Mouse (Mus musculus) lung, embryonic 16.5 days (tissue): ENCODE measurements around the gene Phactr2. TPM values are rescaled to one million over a fixed set of nuclear protein-coding genes. Genes with fewer than 3 reads are reported as not detected.
"Not testable (repeated sequence)": the region's sequence is repeated elsewhere in the genome, so short reads cannot be mapped to it uniquely, and the experiment has no call there.

Experiments
- ATAC-seq: fragments of 200-750 bp; cut with Nextera tagmentation; 2 replicates; pipeline ENCODE4 v1.8.0; 2017; ENCODE audit warnings: low read depth, mild to moderate bottlenecking, moderate library complexity
- H3K27ac ChIP-seq: fragments of 300-500 bp; sonication (generic); 2 replicates; pipeline ENCODE4 v1.5.1; 2014; ENCODE audit warnings: mild to moderate bottlenecking, control low read depth, low read length
- H3K27me3 ChIP-seq: fragments of 300-500 bp; sonication (generic); 2 replicates; pipeline ENCODE4 v1.6.1; 2014; ENCODE audit warnings: low read depth, low read length, mixed read lengths; ENCODE audit not compliant: control insufficient read depth, insufficient read depth
- H3K36me3 ChIP-seq: fragments of 300-500 bp; sonication (generic); 2 replicates; pipeline ENCODE4 v1.6.1; 2014; ENCODE audit warnings: low read length; ENCODE audit not compliant: control insufficient read depth, insufficient read depth
- H3K4me1 ChIP-seq: fragments of 300-500 bp; sonication (generic); replicated peaks from 2 replicates; pipeline ENCODE4 v1.6.1; 2014; ENCODE audit warnings: low read length, mixed read lengths; ENCODE audit not compliant: control insufficient read depth, insufficient read depth
- H3K4me2 ChIP-seq: fragments of 300-500 bp; sonication (generic); 2 replicates; pipeline ENCODE4 v1.6.1; 2014; ENCODE audit warnings: low read depth, low read length, control low read depth
- H3K4me3 ChIP-seq: fragments of 300-500 bp; sonication (generic); 2 replicates; pipeline ENCODE4 v1.5.1; 2014; ENCODE audit warnings: mild to moderate bottlenecking, low read length, control low read depth
- H3K9ac ChIP-seq: fragments of 300-500 bp; sonication (generic); 2 replicates; pipeline ENCODE4 v1.6.1; 2014; ENCODE audit warnings: low read length, control low read depth
- H3K9me3 ChIP-seq: fragments of 300-500 bp; sonication (generic); 2 replicates; pipeline ENCODE4 v1.6.1; 2016; ENCODE audit warnings: low read length; ENCODE audit not compliant: control insufficient read depth
- WGBS: fragments of 180-500 bp; shearing (Covaris S2); extraction: QIAGEN DNeasy Blood & Tissue Kit; methylation state at CpG from one replicate; pipeline ENCODE4 v1.1.7; 2014; 5-methylcytosine and 5-hydroxymethylcytosine counted together
- polyA plus RNA-seq: library from polyadenylated mRNA; unstranded; fragments of >200 nt; fragmentation: Nextera tagmentation; extraction: Ambion mirVana; gene quantifications from 2 replicates; pipeline ENCODE4 v1.2.1, GENCODE M21; 2015

Gene Phactr2
- polyA plus RNA-seq, result 19.7 and 22.3 TPM in 2 replicates

DNA sequence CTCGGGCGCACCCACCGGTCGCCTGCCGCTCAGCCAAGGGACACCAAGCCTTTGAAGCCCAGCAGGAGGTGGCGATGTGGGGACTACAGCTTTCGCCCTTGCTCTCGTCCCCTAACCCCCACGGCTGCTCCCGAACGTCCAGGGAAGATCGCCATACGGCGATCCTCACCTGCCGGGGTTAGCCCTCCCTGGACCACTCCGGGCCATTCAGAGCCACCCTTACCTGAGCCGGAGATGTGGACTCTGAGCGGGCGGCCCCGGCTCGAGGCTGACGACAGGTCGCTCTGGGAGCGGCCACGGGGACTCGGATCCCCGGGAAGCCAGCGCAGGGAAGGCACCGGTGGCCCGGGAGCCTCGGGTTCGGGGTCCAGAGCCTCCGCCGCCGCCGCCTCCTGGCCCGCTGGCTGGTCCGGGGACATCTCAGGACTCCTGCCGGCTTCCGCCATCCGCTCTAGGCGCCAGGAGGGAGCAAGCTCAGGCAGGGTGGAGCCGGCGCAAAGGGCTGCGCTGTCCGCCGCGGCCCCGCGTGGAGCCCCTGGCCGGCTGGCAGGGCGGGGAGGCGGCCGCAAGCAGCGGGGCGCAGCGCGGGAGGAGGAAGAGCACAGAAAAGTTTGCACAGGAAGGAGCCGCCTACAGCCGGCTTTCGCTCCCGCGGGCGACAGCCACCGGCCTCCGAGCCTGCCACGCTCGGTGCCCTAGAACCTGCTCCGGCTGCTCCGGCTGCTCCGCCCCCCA is at the start of gene Phactr2:
Phactr2 (minus strand) TSS at position 580 of the 735 bp plus-strand sequence.
- Histone ChIP-seq H3K9ac (peak within 1 kb of the TSS; percentile 70), H3K9me3 (no peaks in the 10 kb centered on the region), H3K27me3 (peaks cover 10% of the 10 kb centered on the region), H3K4me1 (peaks cover 9% of the 10 kb centered on the region), H3K27ac (no peak within 1 kb of the TSS), H3K4me3 (peak within 1 kb of the TSS; percentile 65), H3K36me3 (no peaks in the 10 kb centered on the region), H3K4me2 (peak within 1 kb of the TSS; percentile 93)
- under 1% methylated on average over 62 of the region's 71 CpGs for WGBS
- ATAC-seq, result peak; percentile 84

GRCm38 (mm10) chr10:13521857-13522256 is 47.6 kb upstream of the Phactr2 start:
- H3K9me3 ChIP-seq, result no peaks in the 10 kb centered on the region
- ATAC-seq, result no peak
- WGBS, result 47% methylated on average over 4 of the region's 4 CpGs

GRCm38 (mm10) chr10:13502371-13502770 is 28.2 kb upstream of the Phactr2 start:
- WGBS, result 79% methylated on average over 8 of the region's 8 CpGs
- Histone ChIP-seq H3K4me1 (peaks cover 3% of the 10 kb centered on the region; the same call in 1 of the 2 replicates), H3K4me2 (no peak overlapping the region), H3K36me3 (no peaks in the 10 kb centered on the region), H3K27me3 (no peaks in the 10 kb centered on the region), H3K9me3 (no peaks in the 10 kb centered on the region), H3K4me3 (no peak overlapping the region), H3K27ac (no peak overlapping the region), H3K9ac (no peak overlapping the region)
- no peak for ATAC-seq

More at GRCm38 (mm10) chr10:13521857-13522256, 47.6 kb upstream of the Phactr2 start:
- Histone ChIP-seq H3K9ac (no peak overlapping the region), H3K27me3 (no peaks in the 10 kb centered on the region), H3K27ac (no peak overlapping the region), H3K4me1 (no peaks in the 10 kb centered on the region), H3K4me2 (no peak overlapping the region), H3K4me3 (no peak overlapping the region), H3K36me3 (peaks cover 3% of the 10 kb centered on the region; the same call in 1 of the 2 replicates)

DNA sequence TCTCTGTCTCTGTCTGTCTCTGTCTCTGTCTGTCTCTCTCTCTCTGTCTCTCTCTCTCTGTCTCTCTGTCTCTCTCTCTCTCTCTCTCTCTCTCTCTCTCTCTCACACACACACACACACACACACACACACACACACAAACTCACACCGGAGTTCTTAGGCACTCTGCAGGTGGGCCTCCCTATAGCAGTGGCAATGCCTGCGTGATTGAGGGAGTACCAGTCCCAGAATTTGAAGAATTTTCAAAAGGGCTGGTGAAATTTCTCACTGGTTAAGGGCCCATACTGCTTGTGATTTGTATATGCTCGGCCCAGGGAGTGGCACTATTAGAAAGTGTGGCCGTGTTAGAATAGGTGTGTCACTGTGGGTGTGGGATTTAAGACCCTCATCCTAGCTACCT is 27.3 kb upstream of the Phactr2 start:
- not testable (repeated sequence) for H3K27ac ChIP-seq

DNA sequence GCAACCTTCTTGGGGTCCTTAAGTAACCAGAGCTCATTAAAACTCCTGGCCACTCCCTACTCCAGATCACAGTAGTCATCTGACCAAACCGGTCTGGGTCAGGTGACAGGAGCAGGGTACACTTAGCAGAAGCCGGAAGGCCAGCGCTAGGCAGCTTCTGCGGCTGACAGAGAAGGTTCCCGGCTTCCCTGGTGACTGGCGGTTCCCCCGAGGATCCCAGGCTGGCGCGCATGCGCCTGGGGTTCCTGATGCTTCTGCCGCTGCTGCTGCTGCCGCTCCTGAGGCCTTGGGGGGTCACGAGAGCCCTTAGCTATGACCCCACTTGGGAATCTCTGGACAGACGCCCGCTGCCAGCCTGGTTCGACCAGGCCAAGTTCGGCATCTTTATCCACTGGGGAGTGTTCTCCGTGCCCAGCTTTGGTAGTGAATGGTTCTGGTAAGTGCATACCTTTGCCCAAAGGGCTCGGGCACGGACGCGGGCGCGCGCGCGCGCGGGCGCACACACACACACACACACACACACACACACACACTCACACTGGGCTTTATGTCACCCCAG is 26.8 kb upstream of the Phactr2 start:
- H3K36me3 ChIP-seq, result no peaks in the 10 kb centered on the region
- H3K9ac ChIP-seq, result peak overlapping the region; percentile 81
- peak overlapping the region; percentile 77 for H3K4me3 ChIP-seq
- peak; percentile 97 for ATAC-seq
- peak overlapping the region; percentile 75 for H3K27ac ChIP-seq
- peak overlapping the region; percentile 80 for H3K4me2 ChIP-seq
- peaks cover 3% of the 10 kb centered on the region; the same call in 1 of the 2 replicates for H3K4me1 ChIP-seq
- no peaks in the 10 kb centered on the region for H3K9me3 ChIP-seq
- no peaks in the 10 kb centered on the region for H3K27me3 ChIP-seq
- WGBS, result under 1% methylated on average over 30 of the region's 30 CpGs

More for the DNA sequence above, 27.3 kb upstream of the Phactr2 start:
- 42% methylated on average over 4 of the region's 4 CpGs for WGBS
- not testable (repeated sequence) for H3K36me3 ChIP-seq, H3K9me3 ChIP-seq, H3K4me1 ChIP-seq, H3K27me3 ChIP-seq
- H3K4me3 ChIP-seq, result peak overlapping the region; percentile 77
- 0 out of 2 replicates have a peak, but pooled peaks have one; percentile 26 for ATAC-seq
- peak overlapping the region; percentile 80 for H3K4me2 ChIP-seq
- H3K9ac ChIP-seq, result peak overlapping the region; percentile 81

DNA sequence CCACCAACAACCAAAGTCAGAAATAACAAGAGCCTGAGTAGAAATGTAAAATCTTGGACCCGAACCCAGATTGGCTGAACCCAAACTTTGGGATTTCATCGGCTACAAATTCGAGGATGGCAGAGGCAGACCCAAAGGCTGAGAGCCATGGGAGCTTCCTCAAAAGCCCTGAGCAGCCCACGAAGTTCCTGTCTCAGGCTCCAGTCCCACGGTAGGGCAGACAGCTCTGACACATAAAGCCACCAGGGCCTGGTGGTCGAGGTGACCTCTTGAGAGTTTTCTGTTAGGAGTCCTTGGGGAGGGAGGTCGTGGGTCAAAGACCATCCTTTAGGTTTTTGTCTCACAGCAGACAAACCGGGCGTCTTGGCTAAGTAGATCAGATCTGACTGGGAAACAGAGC is 26.3 kb upstream of the Phactr2 start:
- Histone ChIP-seq H3K36me3 (no peaks in the 10 kb centered on the region), H3K27me3 (no peaks in the 10 kb centered on the region), H3K27ac (peak overlapping the region; percentile 75), H3K4me1 (peaks cover 3% of the 10 kb centered on the region; the same call in 1 of the 2 replicates), H3K9ac (peak overlapping the region; percentile 81), H3K4me2 (peak overlapping the region; percentile 80), H3K9me3 (no peaks in the 10 kb centered on the region), H3K4me3 (peak overlapping the region; percentile 77)
- ATAC-seq, result 0 out of 2 replicates have a peak, but pooled peaks have one; percentile 5
- 44% methylated on average over 9 of the region's 9 CpGs for WGBS

DNA sequence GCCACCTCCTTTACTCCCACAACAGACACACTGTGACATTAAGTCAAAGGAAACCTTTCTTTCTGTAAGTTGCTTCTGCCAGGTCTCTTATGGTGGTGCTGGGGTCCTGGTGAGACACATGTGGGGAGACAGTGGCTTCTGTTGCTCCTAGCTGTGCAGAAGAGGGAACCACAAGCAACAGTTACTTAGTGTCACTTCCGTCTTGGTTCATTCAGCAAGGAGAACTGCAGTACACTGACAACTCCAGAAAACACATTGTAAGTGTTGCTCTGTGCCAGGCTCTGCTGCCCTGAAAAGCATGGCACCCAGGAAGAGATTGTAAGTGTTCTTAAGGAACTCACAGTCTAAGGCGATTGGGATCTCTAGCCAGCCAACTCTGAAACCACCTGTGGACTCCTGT is 25.1 kb upstream of the Phactr2 start, which contains the start of gene Fuca2:
Fuca2 (plus strand) TSS at position 210 of the 400 bp plus-strand sequence.
- no peaks in the 10 kb centered on the region for H3K9me3 ChIP-seq
- no peak for ATAC-seq
- no peak within 1 kb of the TSS; the same call in 1 of the 2 replicates for H3K4me2 ChIP-seq
- 80% methylated on average over 2 of the region's 2 CpGs for WGBS
- no peaks in the 10 kb centered on the region for H3K27me3 ChIP-seq
- H3K9ac ChIP-seq, result 0 out of 2 replicates have a peak within 1 kb of the TSS, but pooled peaks have one; percentile 81
- no peak within 1 kb of the TSS for H3K4me3 ChIP-seq
- H3K36me3 ChIP-seq, result no peaks in the 10 kb centered on the region
- H3K4me1 ChIP-seq, result peaks cover 3% of the 10 kb centered on the region; the same call in 1 of the 2 replicates
- no peak within 1 kb of the TSS for H3K27ac ChIP-seq

DNA sequence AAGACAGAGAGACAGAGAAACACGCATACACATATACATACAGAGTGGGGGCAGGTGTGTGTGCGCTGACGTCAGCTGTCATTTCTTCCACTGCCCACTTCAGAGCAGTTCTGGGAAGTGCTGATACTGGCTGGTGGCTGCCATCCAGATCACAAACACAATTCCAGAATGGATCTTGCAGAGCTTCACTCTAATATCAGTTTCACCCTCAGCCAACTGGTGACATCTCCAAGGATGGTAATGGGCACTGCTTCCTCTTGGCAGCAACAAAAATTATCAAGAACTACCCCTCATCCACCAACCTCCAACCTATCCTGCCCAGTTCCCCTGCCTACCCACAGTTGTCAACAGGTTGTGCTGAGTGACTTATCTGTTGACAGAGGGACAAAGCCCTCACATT is 22.1 kb upstream of the Phactr2 start:
- no peak overlapping the region for H3K9ac ChIP-seq
- no peak overlapping the region for H3K4me3 ChIP-seq
- no peak overlapping the region for H3K4me2 ChIP-seq
- H3K27ac ChIP-seq, result no peak overlapping the region
- H3K9me3 ChIP-seq, result no peaks in the 10 kb centered on the region
- H3K27me3 ChIP-seq, result no peaks in the 10 kb centered on the region
- H3K4me1 ChIP-seq, result 0 out of 2 replicates have a peak, but pooled peaks cover 3% of the 10 kb centered on the region
- no peaks in the 10 kb centered on the region for H3K36me3 ChIP-seq
- WGBS, result 72% methylated on average over 3 of the region's 3 CpGs
- ATAC-seq, result no peak

DNA sequence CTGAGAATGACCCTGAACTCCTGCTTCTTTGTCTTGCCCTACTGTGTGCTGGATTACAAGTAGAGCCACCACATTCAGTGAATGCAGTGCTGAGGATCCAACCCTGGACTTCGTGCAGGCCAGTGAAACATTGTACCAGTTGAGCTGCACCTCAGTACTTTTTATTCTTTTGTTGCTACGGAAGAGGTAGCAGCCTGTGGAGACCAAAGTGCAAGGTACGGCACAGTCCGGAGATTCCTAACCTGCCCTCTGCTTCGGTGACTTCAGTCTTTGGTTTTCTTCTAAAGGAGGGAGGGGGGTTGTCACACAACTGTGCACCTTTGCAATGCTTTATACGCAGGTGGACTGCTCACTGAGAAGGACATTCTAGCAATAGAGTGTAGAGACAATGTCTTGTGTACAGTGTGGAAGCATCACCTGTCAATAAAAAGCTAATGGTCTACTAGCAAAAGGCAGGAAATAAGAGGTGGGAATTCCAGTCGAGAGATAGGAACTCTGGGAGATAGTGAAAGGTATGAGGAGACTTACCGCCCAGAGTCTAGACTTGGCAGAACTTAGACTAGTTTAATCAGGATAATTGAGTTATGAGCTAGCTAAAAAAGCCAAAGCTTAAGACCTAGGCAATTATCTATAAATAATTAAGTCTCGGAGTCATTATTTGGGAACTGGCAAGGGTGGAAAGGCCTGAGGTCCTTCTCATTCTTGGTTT is 19.9 kb upstream of the Phactr2 start:
- no peaks in the 10 kb centered on the region for H3K9me3 ChIP-seq
- no peak for ATAC-seq
- H3K9ac ChIP-seq, result no peak overlapping the region
- no peaks in the 10 kb centered on the region for H3K36me3 ChIP-seq
- H3K27ac ChIP-seq, result no peak overlapping the region
- H3K4me2 ChIP-seq, result no peak overlapping the region
- no peaks in the 10 kb centered on the region for H3K27me3 ChIP-seq
- H3K4me3 ChIP-seq, result no peak overlapping the region
- H3K4me1 ChIP-seq, result no peaks in the 10 kb centered on the region
- 83% methylated on average over 9 of the region's 9 CpGs for WGBS
